7 mouse cellular contexts compared by ENCODE assay signal in genomic region chr14:25586846-25587486, GRCm38 (mm10).
DNase-seq lines count a peak whose midpoint lies in the region; ATAC-seq and TF ChIP-seq lines count a peak whose summit lies in the region.

No protein-coding gene starts in this region.

- H3K4me2 ChIP-seq in forebrain, embryonic 14.5 days (ENCODE audit: low read length), result peak overlapping the region; percentile 29
- H3K4me2 ChIP-seq in limb, embryonic 15.5 days, result no peak overlapping the region

- H3K27me3 ChIP-seq in testis, adult 2 months (ENCODE audit: control insufficient read depth, insufficient read depth, low read length), result no peaks in the 10 kb centered on the region
- H3K27me3 ChIP-seq in forebrain, embryonic 14.5 days (replicated peaks; ENCODE audit: control insufficient read depth, insufficient read depth, low read length), result no peaks in the 10 kb centered on the region
- no peaks in the 10 kb centered on the region for H3K27me3 ChIP-seq in limb, embryonic 15.5 days

- WGBS in forebrain, embryonic 14.5 days, result 12% methylated on average over 10 of the region's 10 CpGs
- WGBS in limb, embryonic 15.5 days, result 42% methylated on average over 10 of the region's 10 CpGs

- peak overlapping the region; percentile 66 for H3K9ac ChIP-seq in forebrain, embryonic 14.5 days (ENCODE audit: low read length)
- H3K9ac ChIP-seq in limb, embryonic 15.5 days, result no peak overlapping the region

- H3K36me3 ChIP-seq in testis, adult 2 months (ENCODE audit: control insufficient read depth, insufficient read depth, low read length), result no peaks in the 10 kb centered on the region
- H3K36me3 ChIP-seq in forebrain, embryonic 14.5 days (ENCODE audit: control insufficient read depth, insufficient read depth, low read length), result peaks cover 32% of the 10 kb centered on the region
- H3K36me3 ChIP-seq in limb, embryonic 15.5 days, result peaks cover 48% of the 10 kb centered on the region

- H3K27ac ChIP-seq in testis, adult 2 months (ENCODE audit: control insufficient read depth, insufficient read depth, low read depth, low read length), result peak overlapping the region; percentile 56
- peak overlapping the region; percentile 99 for H3K27ac ChIP-seq in forebrain, embryonic 14.5 days (ENCODE audit: low read depth, low read length)
- peak overlapping the region; percentile 79 for H3K27ac ChIP-seq in limb, embryonic 15.5 days

- no peaks in the 10 kb centered on the region for H3K9me3 ChIP-seq in forebrain, embryonic 14.5 days (replicated peaks; ENCODE audit: control insufficient read depth, low read length)
- no peaks in the 10 kb centered on the region for H3K9me3 ChIP-seq in limb, embryonic 15.5 days

- ATAC-seq in forebrain, embryonic 14.5 days, result peak; percentile 11; the same call in 1 of the 2 replicates
- ATAC-seq in limb, embryonic 15.5 days (ENCODE audit: insufficient number of reproducible peaks, low FRiP score, low TSS enrichment, low read depth), result no peak

- H3K4me1 ChIP-seq in testis, adult 2 months (ENCODE audit: control insufficient read depth, insufficient read depth, low read length), result peaks cover 4% of the 10 kb centered on the region
- peaks cover 67% of the 10 kb centered on the region for H3K4me1 ChIP-seq in forebrain, embryonic 14.5 days (ENCODE audit: control insufficient read depth, insufficient read depth, low read length)
- H3K4me1 ChIP-seq in limb, embryonic 15.5 days, result peaks cover 69% of the 10 kb centered on the region

- TF ChIP-seq POLR2A in testis, adult 2 months (IDR thresholded peaks at IDR 0.05; ENCODE audit: control insufficient read depth, low read depth, low read length), result no peak

- no peak for TF ChIP-seq CTCF in testis, adult 2 months (IDR thresholded peaks at IDR 0.05; ENCODE audit: control insufficient read depth, insufficient read depth, insufficient replicate concordance, low read depth, low read length)

- no peak for DNase-seq in testis, postnatal 14 days (ENCODE audit: low spot score)
- DNase-seq in forebrain, embryonic 14.5 days (ENCODE audit: low spot score), result peak; percentile 61
- DNase-seq in right cerebral cortex, postnatal 4 days, result no peak
- DNase-seq in thymus, postnatal 25 days, result no peak
- no peak for DNase-seq in frontal cortex, adult 2 months (ENCODE audit: extremely low spot score in 1 of 2, low spot score in 1 of 2)

- H3K4me3 ChIP-seq in testis, adult 2 months (ENCODE audit: control insufficient read depth, low read depth, low read length), result no peak overlapping the region
- H3K4me3 ChIP-seq in forebrain, embryonic 14.5 days (ENCODE audit: low read depth, low read length), result no peak overlapping the region
- H3K4me3 ChIP-seq in limb, embryonic 15.5 days, result no peak overlapping the region
